Mouse (Mus musculus) myocyte (in vitro differentiated cells): ENCODE measurements around the gene Negr1.

Experiments used
- MAX ChIP-seq: IDR thresholded peaks from one replicate; pipeline ENCODE4 v1.6.1; 2011; ENCODE audit warnings: low read depth, mild to moderate bottlenecking, control low read depth
- POLR2A ChIP-seq: IDR thresholded peaks from one replicate; pipeline ENCODE4 v1.6.1; 2011; ENCODE audit warnings: low read depth, mild to moderate bottlenecking, control low read depth, moderate library complexity; ENCODE audit not compliant: insufficient read length
- POLR2AphosphoS2 ChIP-seq: IDR thresholded peaks from one replicate; pipeline ENCODE4 v1.6.1; 2011; ENCODE audit warnings: low read depth, control low read depth; ENCODE audit not compliant: insufficient read length
- TCF12 ChIP-seq: IDR thresholded peaks from one replicate; pipeline ENCODE4 v1.6.1; 2011; ENCODE audit warnings: mild to moderate bottlenecking, control low read depth; ENCODE audit not compliant: poor library complexity, insufficient read depth, severe bottlenecking
- USF1 ChIP-seq: IDR thresholded peaks from one replicate; pipeline ENCODE4 v1.6.1; 2011; ENCODE audit warnings: low read depth, mild to moderate bottlenecking, control low read depth, moderate library complexity

DNA sequence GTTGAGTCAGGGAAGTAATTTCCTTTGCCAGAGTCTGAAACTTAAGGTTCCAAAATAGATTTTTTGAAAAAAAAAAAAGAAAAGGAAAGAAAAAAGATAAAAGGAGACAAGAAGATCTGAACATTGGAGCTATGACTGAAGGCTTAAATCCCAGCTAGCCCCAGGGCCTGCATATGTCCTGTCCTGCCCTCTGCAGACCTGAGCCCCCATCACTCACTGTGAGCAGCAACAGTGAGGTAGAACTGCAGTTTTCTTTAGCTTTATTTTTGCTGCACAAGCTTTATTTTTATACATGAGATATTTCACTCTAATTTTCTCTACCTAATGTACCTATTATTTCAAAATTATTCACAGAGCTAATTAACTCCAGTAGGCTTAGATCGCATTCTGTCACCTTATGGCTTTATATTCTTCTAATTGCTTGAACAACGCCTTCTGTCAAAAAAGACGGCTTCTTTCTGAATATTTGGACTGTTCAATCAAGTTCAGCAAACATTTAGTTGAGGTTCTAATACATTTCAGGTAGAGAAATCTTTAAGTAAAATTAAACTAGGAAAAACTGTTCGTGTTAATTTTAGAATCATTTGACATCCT is 192.3 kb downstream of the Negr1 start:
- TF ChIP-seq POLR2AphosphoS2 = no peak
- no peak for TF ChIP-seq TCF12
- TF ChIP-seq POLR2A = no peak
- no peak for TF ChIP-seq USF1
- TF ChIP-seq MAX = no peak
